Mouse (Mus musculus): ENCODE results near the gene Invs.
A peak's percentile ranks its signal among the peaks of the same experiment; 100 is the strongest.

Gene Invs

GRCm38 (mm10) chr4:48279498-48280134, at the start of gene Invs, which contains the start of gene Erp44:
Invs (plus strand) TSS chr4:48279760.
Erp44 (minus strand) TSS chr4:48279558.
- DNase-seq, result peak; percentile 100

GRCm38 (mm10) chr4:48236721-48237120, 42.8 kb upstream of the Invs start:
- DNase-seq, result no peak

GRCm38 (mm10) chr4:48239046-48239445, 40.5 kb upstream of the Invs start:
- DNase-seq, result no peak

- no peak for DNase-seq
Measured at GRCm38 (mm10) chr4:48242482-48242881, 37.1 kb upstream of the Invs start.

- no peak for DNase-seq
Measured at GRCm38 (mm10) chr4:48243737-48244136, 35.8 kb upstream of the Invs start.

GRCm38 (mm10) chr4:48244280-48244679, 35.3 kb upstream of the Invs start:
- DNase-seq, result no peak

- DNase-seq, result no peak
Measured at GRCm38 (mm10) chr4:48253266-48253665, 26.3 kb upstream of the Invs start.

- no peak for DNase-seq
Measured at GRCm38 (mm10) chr4:48258045-48258444, 21.5 kb upstream of the Invs start.

GRCm38 (mm10) chr4:48267683-48268082, 11.9 kb upstream of the Invs start:
- DNase-seq, result no peak

GRCm38 (mm10) chr4:48268127-48268526, 11.4 kb upstream of the Invs start:
- no peak for DNase-seq

GRCm38 (mm10) chr4:48270532-48270931, 9.0 kb upstream of the Invs start:
- no peak for DNase-seq

- no peak for DNase-seq
Measured at GRCm38 (mm10) chr4:48271838-48272237, 7.7 kb upstream of the Invs start.

GRCm38 (mm10) chr4:48273119-48273829, 6.3 kb upstream of the Invs start:
- DNase-seq, result no peak

- DNase-seq, result no peak
Measured at GRCm38 (mm10) chr4:48275736-48276135, 3.8 kb upstream of the Invs start.

- no peak for DNase-seq
Measured at GRCm38 (mm10) chr4:48277011-48277410, 2.5 kb upstream of the Invs start.

- no peak for DNase-seq
Measured at GRCm38 (mm10) chr4:48278757-48279497, 633 bp upstream of the Invs start.

GRCm38 (mm10) chr4:48281121-48281520, 1.6 kb downstream of the Invs start:
- DNase-seq, result no peak

- DNase-seq, result no peak
Measured at GRCm38 (mm10) chr4:48287086-48287757, 7.7 kb downstream of the Invs start.

GRCm38 (mm10) chr4:48314814-48315213, 35.3 kb downstream of the Invs start:
- no peak for DNase-seq

GRCm38 (mm10) chr4:48316036-48316435, 36.5 kb downstream of the Invs start:
- DNase-seq, result no peak

- no peak for DNase-seq
Measured at GRCm38 (mm10) chr4:48321276-48321675, 41.7 kb downstream of the Invs start.

- no peak for DNase-seq
Measured at GRCm38 (mm10) chr4:48322095-48322494, 42.5 kb downstream of the Invs start.

GRCm38 (mm10) chr4:48327192-48327591, 47.6 kb downstream of the Invs start:
- DNase-seq, result no peak
